Mouse (Mus musculus) liver, embryonic 14.5 days (tissue): ENCODE results near the gene Ube2e2. TPM values are rescaled to one million over a fixed set of nuclear protein-coding genes. Genes with fewer than 3 reads are reported as not detected.

Experiments used
- ATAC-seq: fragments of 200-750 bp; cut with Nextera tagmentation; 2 replicates; pipeline ENCODE4 v1.8.0; 2017; ENCODE audit warnings: moderate number of reproducible peaks, mild to moderate bottlenecking, moderate library complexity; ENCODE audit not compliant: insufficient read depth
- DNase-seq, 3 experiments: peaks; one replicate each; pipeline ENCODE4 v3.0.0-alpha.2; 2012 to 2013; ENCODE audit warnings: low read depth in 3 of 3, low spot score in 3 of 3
- H3K27ac ChIP-seq: fragments of 300-500 bp; sonication (generic); 2 replicates; pipeline ENCODE4 v1.5.1; 2014; ENCODE audit warnings: moderate library complexity, mild to moderate bottlenecking, control low read depth, inconsistent platforms
- H3K27me3 ChIP-seq: fragments of 300-500 bp; sonication (generic); 2 replicates; pipeline ENCODE4 v1.6.1; 2014; ENCODE audit warnings: mild to moderate bottlenecking, low read length, moderate library complexity; ENCODE audit not compliant: control insufficient read depth, insufficient read depth
- H3K36me3 ChIP-seq: fragments of 300-500 bp; sonication (generic); replicated peaks from 2 replicates; pipeline ENCODE4 v1.6.1; 2014; ENCODE audit warnings: low read depth; ENCODE audit not compliant: control insufficient read depth, insufficient read depth
- H3K4me1 ChIP-seq, 2 experiments: fragments of 200-500 bp in 1 of 2; fragments of 300-500 bp in 1 of 2; sonication (generic) in 1 of 2; replicated peaks; 2 replicates each; pipeline ENCODE4 v1.6.1; 2012 to 2014; ENCODE audit warnings: antibody characterized with exemption in 1 of 2, inconsistent platforms in 1 of 2, low read length in 1 of 2; ENCODE audit not compliant: control insufficient read depth in 2 of 2, insufficient read depth in 2 of 2
- H3K4me2 ChIP-seq: fragments of 300-500 bp; sonication (generic); 2 replicates; pipeline ENCODE4 v1.6.1; 2014; ENCODE audit warnings: low read depth, mild to moderate bottlenecking, control low read depth, moderate library complexity
- H3K4me3 ChIP-seq, 2 experiments: fragments of 200-500 bp in 1 of 2; fragments of 300-500 bp in 1 of 2; sonication (generic) in 1 of 2; 2 replicates each; pipeline ENCODE4 v1.5.1; 2012 to 2014; ENCODE audit warnings: low read depth in 2 of 2, low read length in 2 of 2, mild to moderate bottlenecking in 2 of 2, control low read depth in 1 of 2, inconsistent platforms in 1 of 2, moderate library complexity in 1 of 2; ENCODE audit not compliant: insufficient read depth in 1 of 2
- H3K9ac ChIP-seq: fragments of 300-500 bp; sonication (generic); replicated peaks from 2 replicates; pipeline ENCODE4 v1.6.1; 2014; ENCODE audit warnings: mild to moderate bottlenecking, control low read depth, moderate library complexity
- H3K9me3 ChIP-seq: fragments of 300-500 bp; sonication (generic); 2 replicates; pipeline ENCODE4 v1.6.1; 2016; ENCODE audit warnings: low read length, mixed read lengths; ENCODE audit not compliant: control insufficient read depth
- CTCF ChIP-seq: IDR thresholded peaks from 2 replicates; pipeline ENCODE4 v1.5.1; 2016; ENCODE audit warnings: antibody characterized with exemption, low read depth, control low read depth
- EP300 ChIP-seq: IDR thresholded peaks from 2 replicates; pipeline ENCODE4 v1.6.1; 2016; ENCODE audit warnings: antibody characterized with exemption, low read depth
- WGBS: fragments of 180-500 bp; shearing (Covaris S2); extraction: QIAGEN DNeasy Blood & Tissue Kit; methylation state at CpG from one replicate; pipeline ENCODE4 v1.1.7; 2014; ENCODE audit not compliant: insufficient replicate concordance; 5-methylcytosine and 5-hydroxymethylcytosine counted together
- polyA plus RNA-seq, 2 experiments: library from polyadenylated mRNA; depleted of rRNA in 1 of 2; stranded (reverse) in 1 of 2; unstranded in 1 of 2; fragments of >200 nt; fragmentation: Nextera tagmentation in 1 of 2; extraction: Ambion mirVana in 1 of 2; gene quantifications; 2 replicates each; pipeline versions ENCODE4 v1.2.1 to v1.2.3; 2012 to 2014

The Ube2e2 gene
- polyA plus RNA-seq, 2 experiments: 3.8 to 5.2 TPM

- H3K4me2 ChIP-seq: no peak overlapping the region
- ATAC-seq: no peak
- no peak overlapping the region for H3K4me3 ChIP-seq
- no peaks in the 10 kb centered on the region for H3K27me3 ChIP-seq
- no peak overlapping the region for H3K27ac ChIP-seq
- no peak overlapping the region for H3K9ac ChIP-seq
- DNase-seq: no peak
- TF ChIP-seq EP300 (no peak), CTCF (no peak)
- no peaks in the 10 kb centered on the region for H3K4me1 ChIP-seq
- no peaks in the 10 kb centered on the region for H3K9me3 ChIP-seq
- WGBS: 60% methylated on average over 1 of the region's 1 CpGs
- H3K36me3 ChIP-seq: no peaks in the 10 kb centered on the region
Observed at GRCm38 (mm10) chr14:18882493-18882892, 11.6 kb downstream of the Ube2e2 start.

GRCm38 (mm10) chr14:18870716-18871115 is 23.4 kb downstream of the Ube2e2 start:
- DNase-seq: no peak
- no peak overlapping the region for H3K27ac ChIP-seq
- no peak for TF ChIP-seq EP300
- TF ChIP-seq CTCF: no peak
- H3K9ac ChIP-seq: no peak overlapping the region
- 46% methylated on average over 1 of the region's 1 CpGs for WGBS
- H3K27me3 ChIP-seq: no peaks in the 10 kb centered on the region
- no peak overlapping the region for H3K4me3 ChIP-seq
- no peaks in the 10 kb centered on the region for H3K9me3 ChIP-seq
- H3K36me3 ChIP-seq: no peaks in the 10 kb centered on the region
- no peak overlapping the region for H3K4me2 ChIP-seq
- no peaks in the 10 kb centered on the region for H3K4me1 ChIP-seq
- ATAC-seq: no peak

GRCm38 (mm10) chr14:18828661-18829060 is 65.4 kb downstream of the Ube2e2 start:
- no peak overlapping the region for H3K4me3 ChIP-seq
- WGBS: 70% methylated on average over 1 of the region's 1 CpGs
- H3K27ac ChIP-seq: no peak overlapping the region
- H3K4me1 ChIP-seq: no peaks in the 10 kb centered on the region
- H3K27me3 ChIP-seq: no peaks in the 10 kb centered on the region
- no peaks in the 10 kb centered on the region for H3K36me3 ChIP-seq
- H3K4me2 ChIP-seq: no peak overlapping the region
- H3K9ac ChIP-seq: no peak overlapping the region
- TF ChIP-seq EP300 (no peak), CTCF (no peak)
- no peak for ATAC-seq
- no peak for DNase-seq
- H3K9me3 ChIP-seq: no peaks in the 10 kb centered on the region

GRCm38 (mm10) chr14:18826753-18827152 is 67.3 kb downstream of the Ube2e2 start:
- Histone ChIP-seq H3K9me3 (no peaks in the 10 kb centered on the region), H3K9ac (no peak overlapping the region), H3K27me3 (no peaks in the 10 kb centered on the region), H3K36me3 (no peaks in the 10 kb centered on the region), H3K27ac (no peak overlapping the region), H3K4me3 (no peak overlapping the region), H3K4me2 (no peak overlapping the region), H3K4me1 (no peaks in the 10 kb centered on the region)
- TF ChIP-seq CTCF: no peak
- no peak for TF ChIP-seq EP300
- ATAC-seq (no peak), DNase-seq (no peak)

- ATAC-seq: no peak
- Histone ChIP-seq H3K36me3 (no peaks in the 10 kb centered on the region), H3K4me1 (no peaks in the 10 kb centered on the region), H3K4me3 (no peak overlapping the region), H3K9ac (no peak overlapping the region), H3K27me3 (no peaks in the 10 kb centered on the region), H3K27ac (no peak overlapping the region), H3K4me2 (no peak overlapping the region), H3K9me3 (no peaks in the 10 kb centered on the region)
- no peak for TF ChIP-seq EP300
- no peak for TF ChIP-seq CTCF
- 54% methylated on average over 6 of the region's 6 CpGs for WGBS
- DNase-seq: no peak
Observed at GRCm38 (mm10) chr14:18820713-18821112, 73.4 kb downstream of the Ube2e2 start.

GRCm38 (mm10) chr14:18796857-18797256 is 97.2 kb downstream of the Ube2e2 start:
- Histone ChIP-seq H3K9ac (no peak overlapping the region), H3K9me3 (no peaks in the 10 kb centered on the region), H3K36me3 (no peaks in the 10 kb centered on the region), H3K4me3 (no peak overlapping the region), H3K4me1 (no peaks in the 10 kb centered on the region), H3K27me3 (no peaks in the 10 kb centered on the region), H3K4me2 (no peak overlapping the region), H3K27ac (no peak overlapping the region)
- no peak for DNase-seq
- ATAC-seq: no peak
- no peak for TF ChIP-seq EP300
- no peak for TF ChIP-seq CTCF
